Mouse (Mus musculus) CH12.LX (cell line): ENCODE data around the gene Zfp663.

ENCODE experiments used
- CHD1 ChIP-seq: IDR thresholded peaks from 2 replicates; pipeline ENCODE4 v1.6.1; 2012; ENCODE audit warnings: low read depth, low read length, improper control_type of control experiment, inconsistent platforms
- CHD2 ChIP-seq: IDR thresholded peaks from 2 replicates; pipeline ENCODE4 v1.6.1; 2011; ENCODE audit warnings: low read length, improper control_type of control experiment
- HCFC1 ChIP-seq: IDR thresholded peaks from 2 replicates; pipeline ENCODE4 v1.6.1; 2012; ENCODE audit warnings: low read depth, mild to moderate bottlenecking, inconsistent platforms, low read length, improper control_type of control experiment
- JUND ChIP-seq: conservative IDR thresholded peaks from 2 replicates; pipeline ENCODE4 v1.6.1; 2011; ENCODE audit warnings: low read depth, low read length, improper control_type of control experiment
- MAX ChIP-seq: IDR thresholded peaks from 2 replicates; pipeline ENCODE4 v1.6.1; 2011; ENCODE audit warnings: low read length, improper control_type of control experiment
- MEF2A ChIP-seq: IDR thresholded peaks from 2 replicates; pipeline ENCODE4 v1.6.1; 2014; ENCODE audit warnings: low read depth, mild to moderate bottlenecking, inconsistent platforms, low read length, improper control_type of control experiment, borderline replicate concordance
- MXI1 ChIP-seq: IDR thresholded peaks from 2 replicates; pipeline ENCODE4 v1.6.1; 2011; ENCODE audit warnings: mild to moderate bottlenecking, low read depth, low read length, improper control_type of control experiment
- NELFE ChIP-seq: IDR thresholded peaks from 2 replicates; pipeline ENCODE4 v1.6.1; 2011; ENCODE audit warnings: low read depth, low read length, improper control_type of control experiment
- POLR2A ChIP-seq: IDR thresholded peaks from 2 replicates; pipeline ENCODE4 v1.6.1; 2011; ENCODE audit warnings: low read depth, mild to moderate bottlenecking, improper control_type of control experiment, low read length

DNA sequence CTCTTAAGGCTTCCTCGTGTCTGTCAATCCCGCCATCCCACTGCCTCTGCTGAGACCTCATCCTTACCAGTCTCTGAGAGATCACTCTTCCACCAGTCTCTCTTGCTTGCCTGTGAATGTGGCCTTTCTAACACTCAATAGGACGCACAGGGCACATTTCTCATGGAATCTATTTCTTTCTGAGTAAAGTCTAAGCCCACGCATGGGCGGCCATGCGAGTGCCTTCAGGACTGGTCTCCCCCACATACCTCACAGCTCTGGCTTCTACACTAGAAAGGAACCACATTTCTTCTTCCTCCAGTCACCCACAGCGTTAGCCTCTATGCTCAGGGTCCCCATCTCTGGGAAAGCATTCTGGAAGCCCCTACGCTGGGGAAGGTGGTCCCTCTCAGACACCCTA, 54.3 kb downstream of the Zfp663 start:
- TF ChIP-seq NELFE (no peak), CHD1 (no peak), POLR2A (no peak), MXI1 (no peak), MEF2A (no peak), HCFC1 (no peak), MAX (no peak), CHD2 (no peak), JUND (no peak)
